Mouse (Mus musculus) brain, embryonic 14.5 days (tissue): ENCODE data around the gene Arid5b.

Experiments
- CTCF ChIP-seq: fragments of 200-500 bp; IDR thresholded peaks from 2 replicates; pipeline ENCODE4 v1.5.1; 2012; ENCODE audit warnings: inconsistent platforms, mild to moderate bottlenecking, moderate library complexity, borderline replicate concordance; ENCODE audit not compliant: insufficient read depth, insufficient read length; ENCODE audit errors: extremely low read depth
- POLR2A ChIP-seq: fragments of 200-500 bp; IDR thresholded peaks from 2 replicates; pipeline ENCODE4 v1.6.1; 2012; ENCODE audit warnings: mild to moderate bottlenecking, inconsistent platforms, borderline replicate concordance; ENCODE audit not compliant: poor library complexity, insufficient read depth, insufficient read length, severe bottlenecking; ENCODE audit errors: extremely low read depth

DNA sequence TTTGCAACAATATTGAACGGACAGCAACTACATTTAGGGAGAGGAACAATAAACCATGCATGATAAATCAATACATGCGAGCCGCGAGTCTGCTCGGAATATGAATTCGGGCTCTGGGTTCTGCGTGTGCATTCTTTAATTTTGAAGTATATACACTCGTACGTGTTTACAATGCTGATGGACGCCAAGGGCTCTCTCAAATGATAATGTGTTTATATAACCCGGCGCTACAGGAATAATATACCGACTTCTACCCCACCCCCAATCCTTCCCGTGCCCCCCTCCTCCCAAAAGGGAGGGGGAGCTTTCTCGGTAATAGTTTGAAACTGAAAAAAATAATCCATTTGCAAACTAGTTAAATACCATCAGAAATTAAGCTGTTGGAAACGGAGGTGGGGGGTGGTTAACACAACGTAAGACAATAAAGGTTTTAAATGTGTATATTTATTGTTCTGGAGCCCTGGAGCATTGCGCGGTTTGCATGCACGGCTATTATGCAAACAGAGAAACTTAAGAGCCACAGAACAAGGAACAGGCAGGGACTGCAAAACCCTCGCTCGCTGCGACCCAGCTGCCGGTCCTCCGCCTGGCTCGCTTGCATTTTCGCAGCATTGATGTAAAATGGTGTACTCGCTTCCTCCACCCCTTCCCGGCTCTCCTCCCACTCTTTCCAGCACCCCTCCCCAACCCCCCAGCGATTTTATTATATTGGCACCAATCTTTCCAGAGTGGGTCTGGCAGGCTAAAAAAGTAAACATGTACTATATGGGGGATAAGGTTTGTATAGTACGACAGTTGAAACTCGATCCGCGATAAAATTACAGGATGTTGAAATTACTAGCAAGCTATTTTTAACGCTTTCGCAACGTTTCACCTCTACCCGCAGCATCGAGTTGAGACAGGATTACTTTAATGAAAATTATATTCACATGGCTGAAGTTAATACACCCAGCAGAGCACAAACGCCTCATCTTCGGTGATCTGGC, 1.3 kb upstream of the Arid5b start:
- TF ChIP-seq CTCF (no peak), POLR2A (peak; percentile 42; the same call in 1 of the 2 replicates)
